Mouse (Mus musculus): ENCODE measurements around the gene 1700015F17Rik.

GRCm38 (mm10) chr5:5421439-5421838 is 57.5 kb downstream of the 1700015F17Rik start:
- no peak for TF ChIP-seq CTCF (IDR thresholded peaks at IDR 0.05; ENCODE audit: low read depth)
- no peak for TF ChIP-seq EP300 (IDR thresholded peaks at IDR 0.05; ENCODE audit: low read depth)
